Mouse (Mus musculus) induced T-regulatory cell, adult 2 months (primary cell): ENCODE results near the gene Etfrf1.

Source experiments
- DNase-seq: peaks from one replicate; pipeline ENCODE4 v3.0.0-alpha.2; 2012; ENCODE audit warnings: low read depth

Gene Etfrf1

GRCm38 (mm10) chr6:145210816-145211338 lies at the start of gene Etfrf1, which contains the start of gene Casc1:
Gene Etfrf1, plus strand, starts transcription at chr6:145211134.
Gene Casc1, minus strand, starts transcription at chr6:145211005.
- DNase-seq = peak; percentile 100

- DNase-seq = no peak
Observed at GRCm38 (mm10) chr6:145171892-145172606, 38.9 kb upstream of the Etfrf1 start.

GRCm38 (mm10) chr6:145173781-145174191 lies 37.1 kb upstream of the Etfrf1 start:
- no peak for DNase-seq

GRCm38 (mm10) chr6:145175571-145175981 lies 35.4 kb upstream of the Etfrf1 start:
- no peak for DNase-seq

GRCm38 (mm10) chr6:145176474-145176873 lies 34.5 kb upstream of the Etfrf1 start:
- no peak for DNase-seq

GRCm38 (mm10) chr6:145179665-145180064 lies 31.3 kb upstream of the Etfrf1 start:
- DNase-seq = peak; percentile 76

GRCm38 (mm10) chr6:145182044-145182443 lies 28.9 kb upstream of the Etfrf1 start:
- no peak for DNase-seq

- no peak for DNase-seq
Observed at GRCm38 (mm10) chr6:145186096-145186495, 24.8 kb upstream of the Etfrf1 start.

GRCm38 (mm10) chr6:145187093-145188088 lies 23.5 kb upstream of the Etfrf1 start:
- DNase-seq = peak; percentile 86

GRCm38 (mm10) chr6:145193038-145193437 lies 17.9 kb upstream of the Etfrf1 start:
- DNase-seq = no peak

- peak; percentile 79 for DNase-seq
Observed at GRCm38 (mm10) chr6:145193446-145193845, 17.5 kb upstream of the Etfrf1 start.

- DNase-seq = no peak
Observed at GRCm38 (mm10) chr6:145197949-145198686, 12.8 kb upstream of the Etfrf1 start.

- no peak for DNase-seq
Observed at GRCm38 (mm10) chr6:145202432-145203125, 8.4 kb upstream of the Etfrf1 start.

GRCm38 (mm10) chr6:145204440-145204839 lies 6.5 kb upstream of the Etfrf1 start:
- no peak for DNase-seq

- DNase-seq = no peak
Observed at GRCm38 (mm10) chr6:145205142-145205541, 5.8 kb upstream of the Etfrf1 start.

GRCm38 (mm10) chr6:145210056-145210680 lies 766 bp upstream of the Etfrf1 start:
- DNase-seq = no peak

- no peak for DNase-seq
Observed at GRCm38 (mm10) chr6:145211376-145212305, 707 bp downstream of the Etfrf1 start.

GRCm38 (mm10) chr6:145213916-145214315 lies 3.0 kb downstream of the Etfrf1 start:
- DNase-seq = no peak

- DNase-seq = no peak
Observed at GRCm38 (mm10) chr6:145215826-145216225, 4.9 kb downstream of the Etfrf1 start.

- DNase-seq = no peak
Observed at GRCm38 (mm10) chr6:145224246-145224645, 13.3 kb downstream of the Etfrf1 start.
